Mouse (Mus musculus) liver, embryonic 16.5 days (tissue): ENCODE data around the gene Cubn. TPM values are rescaled to one million over a fixed set of nuclear protein-coding genes. Genes with fewer than 3 reads are reported as not detected.

ENCODE experiments used
- ATAC-seq: fragments of 200-750 bp; cut with Nextera tagmentation; 2 replicates; pipeline ENCODE4 v1.8.0; 2017; ENCODE audit warnings: low read depth, mild to moderate bottlenecking, moderate number of reproducible peaks, moderate library complexity
- H3K27ac ChIP-seq: fragments of 300-500 bp; sonication (generic); 2 replicates; pipeline ENCODE4 v1.5.1; 2014; ENCODE audit warnings: mild to moderate bottlenecking, low read length
- H3K27me3 ChIP-seq: fragments of 300-500 bp; sonication (generic); 2 replicates; pipeline ENCODE4 v1.6.1; 2014; ENCODE audit warnings: low read depth, low read length, mixed read lengths; ENCODE audit not compliant: control insufficient read depth, insufficient read depth
- H3K36me3 ChIP-seq: fragments of 300-500 bp; sonication (generic); 2 replicates; pipeline ENCODE4 v1.6.1; 2014; ENCODE audit warnings: mild to moderate bottlenecking; ENCODE audit not compliant: control insufficient read depth, insufficient read depth
- H3K4me1 ChIP-seq: fragments of 300-500 bp; sonication (generic); 2 replicates; pipeline ENCODE4 v1.6.1; 2014; ENCODE audit warnings: low read depth, low read length, mixed read lengths; ENCODE audit not compliant: control insufficient read depth
- H3K4me2 ChIP-seq: fragments of 300-500 bp; sonication (generic); 2 replicates; pipeline ENCODE4 v1.6.1; 2014; ENCODE audit warnings: low read depth, low read length, mixed read lengths
- H3K4me3 ChIP-seq: fragments of 300-500 bp; sonication (generic); 2 replicates; pipeline ENCODE4 v1.5.1; 2014; ENCODE audit warnings: low read depth, mild to moderate bottlenecking, low read length
- H3K9ac ChIP-seq: fragments of 300-500 bp; sonication (generic); 2 replicates; pipeline ENCODE4 v1.6.1; 2014; ENCODE audit warnings: low read depth, low read length
- H3K9me3 ChIP-seq: fragments of 300-500 bp; sonication (generic); replicated peaks from 2 replicates; pipeline ENCODE4 v1.6.1; 2016; ENCODE audit warnings: low read length; ENCODE audit not compliant: control insufficient read depth
- WGBS: fragments of 180-500 bp; shearing (Covaris S2); extraction: QIAGEN DNeasy Blood & Tissue Kit; methylation state at CpG from one replicate; pipeline ENCODE4 v1.1.7; 2014; ENCODE audit not compliant: insufficient replicate concordance; 5-methylcytosine and 5-hydroxymethylcytosine counted together
- polyA plus RNA-seq: library from polyadenylated mRNA; unstranded; fragments of >200 nt; fragmentation: Nextera tagmentation; extraction: Ambion mirVana; gene quantifications from 2 replicates; pipeline ENCODE4 v1.2.1, GENCODE M21; 2015

The Cubn gene
- polyA plus RNA-seq, 1 experiment from 2014 or later, result 0.11 TPM

- Histone ChIP-seq H3K27ac (no peak overlapping the region), H3K27me3 (no peaks in the 10 kb centered on the region), H3K4me3 (no peak overlapping the region), H3K9me3 (no peaks in the 10 kb centered on the region), H3K4me2 (no peak overlapping the region), H3K36me3 (no peaks in the 10 kb centered on the region), H3K4me1 (peaks cover 37% of the 10 kb centered on the region), H3K9ac (no peak overlapping the region)
- WGBS, result 54% methylated on average over 2 of the region's 2 CpGs
- ATAC-seq, result no peak
These were observed 35.5 kb upstream of the Cubn start for GRCm38 (mm10) chr2:13527125-13527524.

GRCm38 (mm10) chr2:13526205-13526604 lies 34.6 kb upstream of the Cubn start:
- no peak overlapping the region for H3K4me3 ChIP-seq
- H3K4me1 ChIP-seq, result peaks cover 37% of the 10 kb centered on the region
- H3K36me3 ChIP-seq, result no peaks in the 10 kb centered on the region
- WGBS, result 67% methylated on average over 2 of the region's 2 CpGs
- no peak overlapping the region for H3K27ac ChIP-seq
- no peaks in the 10 kb centered on the region for H3K9me3 ChIP-seq
- ATAC-seq, result no peak
- H3K4me2 ChIP-seq, result no peak overlapping the region
- H3K27me3 ChIP-seq, result no peaks in the 10 kb centered on the region
- no peak overlapping the region for H3K9ac ChIP-seq

DNA sequence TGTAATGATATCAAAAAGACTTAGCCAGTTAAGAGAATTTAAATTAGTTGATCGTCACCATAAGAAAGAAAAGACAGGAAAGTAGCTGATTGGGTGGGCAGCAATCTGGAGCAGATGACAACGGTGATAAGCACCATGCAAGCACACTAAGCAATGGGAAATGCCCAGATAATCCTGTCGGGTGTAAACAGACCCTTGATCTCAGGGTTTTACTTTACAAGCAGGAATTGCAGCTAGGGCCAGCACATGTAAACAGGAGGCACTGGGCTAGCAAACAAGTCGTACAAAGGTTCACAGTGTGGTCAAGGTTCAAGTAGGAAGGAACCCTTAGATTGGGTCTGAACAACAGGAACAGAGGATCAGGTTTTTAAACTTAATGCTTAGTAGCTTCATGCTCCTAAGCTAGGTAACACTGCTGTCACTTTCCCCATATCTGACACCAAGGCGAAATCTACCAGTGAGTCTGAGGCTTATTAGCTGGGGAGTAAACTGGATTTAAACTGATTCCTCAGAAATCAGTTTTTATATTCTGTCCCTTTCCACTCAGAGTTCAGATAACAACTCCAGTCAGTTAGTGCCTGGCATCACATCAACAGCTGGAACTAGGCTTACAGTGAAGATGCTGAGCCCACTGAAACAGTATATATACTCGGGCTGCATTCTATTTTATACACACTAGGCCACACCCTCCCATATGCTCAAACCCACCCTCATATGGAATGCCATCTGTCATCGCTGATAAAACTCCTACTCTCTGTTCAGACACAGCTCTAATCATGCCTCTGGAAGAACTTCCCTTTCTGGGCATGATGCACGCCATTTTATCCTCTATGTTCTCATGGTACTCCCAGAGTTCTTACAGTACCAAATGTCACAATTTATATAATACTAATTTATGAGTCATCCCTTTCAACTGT lies 32.2 kb upstream of the Cubn start:
- WGBS, result 16% methylated on average over 8 of the region's 8 CpGs
- Histone ChIP-seq H3K36me3 (no peaks in the 10 kb centered on the region), H3K4me1 (peaks cover 25% of the 10 kb centered on the region), H3K9ac (0 out of 2 replicates have a peak overlapping the region, but pooled peaks have one; percentile 1), H3K9me3 (no peaks in the 10 kb centered on the region), H3K4me2 (peak overlapping the region; percentile 38), H3K4me3 (no peak overlapping the region), H3K27me3 (no peaks in the 10 kb centered on the region), H3K27ac (peak overlapping the region; percentile 81)
- ATAC-seq, result peak; percentile 94

- peaks cover 20% of the 10 kb centered on the region for H3K4me1 ChIP-seq
- H3K36me3 ChIP-seq, result no peaks in the 10 kb centered on the region
- no peaks in the 10 kb centered on the region for H3K27me3 ChIP-seq
- ATAC-seq, result no peak
- no peaks in the 10 kb centered on the region for H3K9me3 ChIP-seq
- 29% methylated on average over 8 of the region's 8 CpGs for WGBS
- no peak overlapping the region for H3K4me3 ChIP-seq
- no peak overlapping the region for H3K9ac ChIP-seq
- H3K27ac ChIP-seq, result no peak overlapping the region
- H3K4me2 ChIP-seq, result no peak overlapping the region
These were observed 30.5 kb upstream of the Cubn start for GRCm38 (mm10) chr2:13522106-13522505.

DNA sequence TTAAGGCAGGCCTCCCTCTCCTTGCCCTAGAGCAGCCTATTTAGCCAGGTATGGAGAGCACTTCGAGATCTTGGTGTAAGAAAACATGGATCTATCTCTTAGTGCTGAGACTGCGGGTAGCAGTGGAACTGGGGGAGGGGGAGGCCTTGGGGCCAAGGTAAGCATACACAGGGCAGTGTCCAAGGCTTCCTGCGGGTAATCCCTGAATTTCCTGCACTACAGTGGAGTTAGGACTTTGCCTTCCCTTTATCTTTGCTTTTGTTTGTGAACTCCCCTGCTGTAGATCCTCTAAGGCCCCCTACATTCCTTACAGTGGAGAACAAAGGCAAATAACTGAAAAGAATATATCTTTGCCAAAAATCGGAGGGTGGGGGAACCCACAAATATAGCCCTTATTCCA lies 23.3 kb upstream of the Cubn start:
- H3K4me3 ChIP-seq, result no peak overlapping the region
- WGBS, result 53% methylated on average over 4 of the region's 4 CpGs
- H3K27me3 ChIP-seq, result no peaks in the 10 kb centered on the region
- H3K36me3 ChIP-seq, result no peaks in the 10 kb centered on the region
- ATAC-seq, result no peak
- H3K4me1 ChIP-seq, result no peaks in the 10 kb centered on the region
- H3K9me3 ChIP-seq, result no peaks in the 10 kb centered on the region
- H3K9ac ChIP-seq, result no peak overlapping the region
- no peak overlapping the region for H3K27ac ChIP-seq
- no peak overlapping the region for H3K4me2 ChIP-seq

DNA sequence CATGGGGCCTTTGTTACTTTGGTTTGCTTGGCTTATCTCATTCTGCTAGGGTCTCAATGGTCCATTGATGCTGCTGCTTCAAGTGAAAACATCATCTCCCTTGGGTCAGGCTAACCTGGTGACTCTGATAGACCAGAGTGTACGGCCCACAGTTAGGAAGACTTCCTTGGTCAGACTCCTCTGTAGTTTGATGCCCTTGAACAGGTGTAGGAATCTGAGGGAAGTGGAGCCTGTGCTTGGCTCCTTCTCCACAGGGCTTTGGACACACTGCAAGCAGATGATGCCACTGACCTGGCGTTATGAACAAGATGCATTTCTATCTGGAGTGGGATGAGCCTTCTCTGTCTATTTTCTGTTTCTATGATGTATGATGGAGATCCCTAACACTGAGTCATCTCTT lies 11.1 kb upstream of the Cubn start:
- ATAC-seq, result no peak
- Histone ChIP-seq H3K4me1 (peaks cover 2% of the 10 kb centered on the region), H3K4me3 (no peak overlapping the region), H3K4me2 (no peak overlapping the region), H3K9ac (no peak overlapping the region), H3K27ac (no peak overlapping the region), H3K9me3 (no peaks in the 10 kb centered on the region), H3K27me3 (no peaks in the 10 kb centered on the region), H3K36me3 (no peaks in the 10 kb centered on the region)
- WGBS, result 70% methylated on average over 2 of the region's 2 CpGs

DNA sequence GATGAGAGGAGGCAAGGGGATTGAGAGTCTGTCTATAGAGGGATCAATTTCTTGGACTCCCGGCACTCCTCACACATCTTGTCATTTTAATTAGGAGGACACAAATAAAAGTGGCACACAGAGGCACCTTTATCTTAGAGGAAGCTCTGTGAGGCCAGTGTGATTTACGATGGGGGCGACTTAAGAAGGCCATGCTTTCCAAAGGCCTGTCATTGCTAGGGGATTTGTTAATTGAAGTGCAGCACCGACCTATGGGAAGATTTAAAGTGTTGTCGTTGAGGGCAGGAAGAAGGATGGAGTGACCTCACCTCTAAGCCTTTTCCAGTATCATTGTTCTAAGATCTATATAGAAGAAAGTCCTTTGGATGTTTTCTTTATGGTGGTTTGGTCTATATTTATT lies 9.9 kb upstream of the Cubn start:
- H3K4me1 ChIP-seq, result peaks cover 2% of the 10 kb centered on the region
- no peaks in the 10 kb centered on the region for H3K36me3 ChIP-seq
- no peaks in the 10 kb centered on the region for H3K27me3 ChIP-seq
- no peak overlapping the region for H3K27ac ChIP-seq
- H3K9me3 ChIP-seq, result no peaks in the 10 kb centered on the region
- 35% methylated on average over 5 of the region's 5 CpGs for WGBS
- no peak for ATAC-seq
- no peak overlapping the region for H3K4me2 ChIP-seq
- no peak overlapping the region for H3K4me3 ChIP-seq
- no peak overlapping the region for H3K9ac ChIP-seq

- H3K27me3 ChIP-seq, result no peaks in the 10 kb centered on the region
- no peak for ATAC-seq
These were observed 8.8 kb upstream of the Cubn start for GRCm38 (mm10) chr2:13500298-13500999.

DNA sequence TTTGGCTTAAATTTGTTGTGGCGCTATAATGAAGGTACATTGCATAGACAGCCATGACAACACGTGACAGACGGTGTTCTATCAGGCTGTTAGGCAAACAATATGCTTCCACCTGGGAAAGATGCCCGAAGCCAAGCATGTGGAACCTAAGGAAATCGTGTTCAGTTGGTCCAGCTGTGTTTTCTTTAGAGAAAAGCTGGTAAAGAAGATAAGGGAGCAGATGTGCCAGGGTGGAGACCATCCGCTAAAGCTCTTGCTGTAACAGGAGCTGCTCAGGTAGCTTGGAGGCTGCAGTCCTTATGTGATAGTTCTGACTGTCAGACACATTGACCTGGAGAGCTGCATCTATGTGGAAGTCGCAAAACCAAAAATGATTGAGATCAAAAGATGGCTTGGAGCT lies 7.6 kb upstream of the Cubn start:
- 37% methylated on average over 7 of the region's 7 CpGs for WGBS
- H3K27me3 ChIP-seq, result no peaks in the 10 kb centered on the region
- ATAC-seq, result peak; percentile 74

More at GRCm38 (mm10) chr2:13500298-13500999, 8.8 kb upstream of the Cubn start:
- Histone ChIP-seq H3K4me2 (no peak overlapping the region), H3K4me3 (no peak overlapping the region), H3K36me3 (no peaks in the 10 kb centered on the region), H3K9ac (no peak overlapping the region), H3K27ac (no peak overlapping the region), H3K9me3 (no peaks in the 10 kb centered on the region), H3K4me1 (peaks cover 2% of the 10 kb centered on the region)
- 67% methylated on average over 5 of the region's 5 CpGs for WGBS

More for the DNA sequence above, 7.6 kb upstream of the Cubn start:
- no peak overlapping the region for H3K4me3 ChIP-seq
- no peaks in the 10 kb centered on the region for H3K36me3 ChIP-seq
- no peak overlapping the region for H3K27ac ChIP-seq
- H3K9me3 ChIP-seq, result no peaks in the 10 kb centered on the region
- peaks cover 2% of the 10 kb centered on the region for H3K4me1 ChIP-seq
- H3K9ac ChIP-seq, result no peak overlapping the region
- no peak overlapping the region for H3K4me2 ChIP-seq
